Mouse (Mus musculus) urinary bladder, postnatal 25 days (tissue): Measurements from ENCODE around the gene Xlr5c.
"Not testable (repeated sequence)": the region's sequence is repeated elsewhere in the genome, so short reads cannot be mapped to it uniquely, and the experiment has no call there.

Source experiments
- DNase-seq: peaks from one replicate; pipeline ENCODE4 v3.0.0; 2022; ENCODE audit warnings: low spot score

The Xlr5c gene

DNA sequence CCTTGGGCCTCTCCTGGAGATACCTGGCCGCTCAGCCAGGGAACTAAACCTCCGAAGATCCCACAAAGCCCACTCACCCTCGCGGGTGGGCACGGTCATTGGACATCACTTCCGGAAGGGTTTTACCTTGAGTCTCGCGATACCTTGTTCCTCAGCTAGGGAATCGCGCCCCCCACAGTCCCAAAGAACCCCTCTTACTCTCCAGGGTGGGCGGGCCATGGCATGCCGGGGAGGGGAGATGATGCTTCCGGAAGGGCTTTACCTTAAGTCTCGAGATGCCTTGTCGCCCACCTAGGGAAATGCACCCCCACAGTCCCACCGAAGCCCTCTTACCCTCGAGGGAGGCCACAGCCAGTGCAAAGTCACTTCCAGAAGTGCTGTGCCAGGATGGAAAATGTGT is at the start of gene Xlr5c, which contains the start of gene Xlr5a:
Gene Xlr5c (minus strand): TSS at position 101 of the 400 bp plus-strand sequence.
Gene Xlr5a (minus strand): TSS at position 101 of the 400 bp plus-strand sequence.
- DNase-seq = not testable (repeated sequence)

DNA sequence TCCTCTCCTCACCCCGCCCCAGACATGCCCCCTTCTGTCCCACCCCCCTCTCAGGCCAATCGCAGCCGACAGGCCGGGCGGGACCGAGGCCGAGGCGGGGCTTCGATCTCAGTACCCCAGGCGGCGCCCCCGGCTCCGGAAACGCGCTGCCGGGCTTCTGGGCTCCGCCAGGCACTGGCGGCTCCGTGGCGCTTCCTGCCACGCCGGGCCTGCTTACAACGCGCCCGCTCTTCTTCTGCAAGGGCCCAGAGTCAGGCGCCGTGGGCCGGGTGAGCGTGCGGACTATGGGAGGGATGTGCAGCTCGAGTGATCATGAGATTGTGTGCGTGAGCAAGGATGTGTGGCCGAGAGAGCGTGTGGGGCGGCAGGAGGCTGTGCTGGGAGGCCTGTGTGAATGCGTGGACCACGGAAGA is 49.7 kb upstream of the Xlr5c start, which contains the start of gene Zfp275:
Gene Zfp275 (plus strand): TSS at position 139 of the 413 bp plus-strand sequence.
- DNase-seq = peak; percentile 57

DNA sequence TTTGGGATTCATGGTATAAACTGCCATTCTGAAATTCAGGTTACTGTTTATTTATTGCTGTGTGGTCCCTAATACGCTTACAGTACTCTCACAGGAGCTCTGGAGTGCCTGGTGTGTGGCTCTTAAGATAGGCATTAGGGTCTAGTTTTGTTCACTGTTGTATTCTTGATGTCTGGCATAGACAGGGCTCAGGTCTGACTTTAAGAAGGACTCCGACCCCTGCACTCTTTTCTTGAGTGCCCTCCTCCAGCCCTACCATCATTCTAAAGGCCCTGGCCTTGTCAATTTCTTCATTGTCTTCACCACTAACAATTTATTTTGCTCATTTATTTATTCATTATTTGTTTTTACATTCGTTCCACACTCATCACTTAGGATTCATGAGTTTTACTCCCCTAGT is 49.3 kb upstream of the Xlr5c start:
- no peak for DNase-seq

DNA sequence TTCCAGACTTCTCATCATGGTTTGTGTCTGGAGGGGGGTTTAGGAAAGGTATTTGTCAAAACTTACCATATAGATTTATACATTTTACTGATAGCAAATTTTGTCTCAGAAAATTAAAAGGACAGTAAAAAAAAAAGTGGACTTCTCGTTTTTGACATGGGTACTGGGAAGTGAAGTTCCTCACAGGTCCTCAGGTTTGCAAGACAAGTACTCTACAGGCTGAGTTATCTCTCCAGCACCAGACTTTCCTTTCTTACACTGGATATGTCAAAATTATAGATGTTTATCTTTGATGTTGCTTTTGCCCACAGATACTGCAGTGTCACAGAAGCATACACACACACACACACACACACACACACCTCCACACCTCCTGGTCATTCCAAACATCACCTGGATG is 48.7 kb upstream of the Xlr5c start:
- no peak for DNase-seq

DNA sequence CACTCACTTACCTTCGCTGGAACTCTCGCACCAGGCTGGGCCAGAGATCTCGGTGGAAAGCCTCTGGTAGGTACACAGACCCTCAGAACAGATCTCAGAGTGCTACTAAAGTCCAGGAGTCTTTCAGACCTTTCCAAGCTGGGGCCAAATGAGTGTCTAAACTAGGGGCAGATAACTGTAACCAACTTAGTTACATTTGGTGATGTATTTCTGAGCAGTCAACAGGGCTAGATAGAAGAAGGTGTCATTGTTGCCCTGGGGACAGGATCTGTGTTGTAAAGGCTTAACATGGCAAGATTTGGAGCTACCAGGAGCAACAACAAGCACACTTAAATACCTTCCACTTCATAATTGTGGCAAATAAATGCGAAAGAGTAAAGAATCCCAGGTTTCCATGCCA is 44.0 kb upstream of the Xlr5c start, which contains the start of gene Gm45015:
Gene Gm45015 (minus strand): TSS at position 101 of the 400 bp plus-strand sequence.
- DNase-seq = no peak

DNA sequence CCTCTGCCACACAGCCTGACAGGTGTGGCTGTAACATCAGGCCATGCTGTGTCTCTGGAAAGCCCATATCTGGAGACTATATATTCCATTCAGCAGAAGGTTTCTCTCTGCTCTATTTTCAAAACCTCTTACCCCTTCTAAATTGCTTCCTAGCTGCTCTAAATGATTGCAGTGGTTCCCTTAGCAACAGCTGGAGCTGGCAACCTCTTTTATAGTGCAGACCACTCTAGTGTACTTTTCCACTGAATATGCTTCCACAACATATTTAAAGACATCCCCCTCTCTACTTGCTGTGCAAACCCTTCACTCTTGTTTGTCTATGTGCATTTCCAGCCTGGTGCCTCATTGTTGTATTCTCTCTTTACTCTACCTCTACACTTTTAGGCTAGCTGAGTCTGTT is 40.8 kb upstream of the Xlr5c start:
- DNase-seq = no peak

DNA sequence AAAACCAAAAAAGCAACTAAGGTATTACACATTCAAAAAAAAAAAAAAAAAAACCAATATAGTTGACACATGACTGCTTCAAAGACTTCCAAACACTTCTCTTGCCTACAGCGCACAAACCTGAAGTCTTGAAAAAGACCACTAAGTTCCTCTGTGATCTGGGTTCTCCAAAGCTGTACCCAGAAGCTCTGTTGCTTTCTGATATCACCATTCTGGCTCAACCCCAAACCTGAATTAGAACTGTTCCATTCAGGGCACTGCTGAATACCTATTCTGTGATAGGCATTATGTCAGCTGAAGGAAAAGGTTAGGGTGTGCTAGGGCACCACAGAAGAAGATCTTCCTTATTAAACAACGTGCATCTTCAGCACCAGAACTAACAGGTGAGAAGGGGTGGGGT is 34.4 kb upstream of the Xlr5c start:
- DNase-seq = no peak

DNA sequence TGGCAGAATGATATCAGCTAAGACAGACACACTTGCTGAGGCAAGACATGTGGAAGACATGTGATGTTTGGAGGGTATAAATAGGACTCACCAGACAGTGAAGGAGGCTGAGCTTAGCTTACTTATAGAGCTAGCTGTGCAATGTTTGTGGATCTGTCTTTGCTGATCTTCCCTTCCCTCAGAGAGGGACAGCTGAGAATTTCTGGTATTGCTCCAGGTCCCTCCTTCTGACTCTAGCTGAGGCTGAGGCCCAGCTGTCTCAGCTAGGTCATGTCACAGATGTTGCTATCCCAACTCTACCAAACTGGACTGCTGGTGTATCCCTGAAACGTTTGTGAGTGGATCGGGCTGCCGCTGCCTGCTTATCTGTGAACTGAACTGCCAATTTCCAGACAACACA is 28.3 kb upstream of the Xlr5c start:
- no peak for DNase-seq

DNA sequence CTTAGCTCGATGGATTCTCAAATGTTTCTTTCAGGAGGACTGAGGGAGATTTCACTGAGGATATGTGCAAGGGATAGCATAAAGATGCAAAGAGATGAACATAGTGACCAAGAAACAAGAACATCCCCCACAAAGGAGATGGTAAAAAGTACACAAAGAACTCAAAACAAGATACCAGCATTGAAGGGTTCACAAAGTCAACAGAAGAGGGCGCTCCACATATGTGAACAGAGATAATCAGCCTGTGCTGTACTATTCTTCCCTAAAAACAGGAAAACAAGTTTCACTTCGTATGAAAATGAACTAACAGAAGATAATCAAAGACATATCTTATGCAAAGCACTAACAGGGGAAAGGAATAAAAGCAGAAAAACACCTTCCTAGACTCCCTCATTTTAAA is 19.7 kb upstream of the Xlr5c start:
- DNase-seq = peak; percentile 8

DNA sequence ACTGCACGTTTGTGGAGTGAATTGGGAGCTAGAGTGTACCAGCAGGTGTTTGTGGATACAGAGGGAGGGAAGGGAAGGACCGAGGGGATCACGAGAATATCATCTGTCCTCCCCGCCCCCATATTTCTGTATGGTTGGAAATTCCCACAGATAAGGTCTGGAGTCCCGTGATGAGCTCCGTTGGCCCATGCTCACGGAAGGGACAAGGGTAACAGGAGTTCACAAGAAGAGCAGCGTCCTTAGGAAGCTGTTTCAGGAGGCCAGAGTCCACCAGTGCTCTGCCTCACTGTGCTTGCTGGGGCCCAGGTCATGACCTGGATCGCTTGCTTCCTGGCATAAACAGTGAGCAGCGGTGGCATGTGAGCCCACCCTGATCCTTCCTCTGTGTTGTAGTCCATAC is 3.0 kb upstream of the Xlr5c start:
- not testable (repeated sequence) for DNase-seq

DNA sequence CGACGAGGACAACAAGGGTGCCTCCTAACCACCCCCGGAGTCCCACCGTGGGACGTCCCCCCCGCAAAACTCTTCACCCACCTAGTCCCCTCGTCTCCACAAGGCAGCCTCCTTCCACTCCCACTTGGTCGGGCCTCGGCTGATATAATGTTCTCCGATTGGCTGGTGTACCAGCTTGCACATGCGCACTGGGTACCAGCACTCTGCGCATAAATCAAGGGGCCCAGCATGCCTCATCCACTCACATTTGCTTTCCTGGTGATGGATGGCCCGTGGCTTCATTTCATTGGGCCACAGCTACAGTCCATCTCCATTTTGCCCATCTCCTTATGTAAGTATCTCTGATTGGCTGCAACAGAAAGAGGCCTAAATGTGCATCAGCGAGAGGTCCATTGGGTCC is 27.5 kb downstream of the Xlr5c start, which contains the start of gene Xlr3c:
Gene Xlr3c (minus strand): TSS at position 121 of the 400 bp plus-strand sequence.
- DNase-seq = not testable (repeated sequence)

DNA sequence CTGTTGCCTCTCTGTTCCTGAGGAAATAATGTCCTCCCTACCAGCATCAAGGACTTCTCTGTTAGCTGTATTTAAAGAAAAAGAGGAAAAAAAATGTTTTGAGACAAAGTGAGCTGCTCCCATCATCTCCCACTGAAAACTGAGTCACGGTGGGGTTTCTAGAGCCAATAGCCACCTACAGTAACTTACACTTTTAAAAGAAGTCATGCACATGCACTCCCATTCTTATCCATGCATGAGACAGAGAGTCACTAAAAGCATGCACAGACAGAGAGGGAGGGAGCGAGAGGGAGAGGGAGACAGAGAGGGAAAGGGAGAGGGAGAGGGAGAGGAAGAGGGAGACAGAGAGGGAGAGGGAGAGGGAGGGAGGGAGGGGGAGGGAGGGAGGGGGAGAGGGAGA is 30.3 kb downstream of the Xlr5c start:
- not testable (repeated sequence) for DNase-seq

DNA sequence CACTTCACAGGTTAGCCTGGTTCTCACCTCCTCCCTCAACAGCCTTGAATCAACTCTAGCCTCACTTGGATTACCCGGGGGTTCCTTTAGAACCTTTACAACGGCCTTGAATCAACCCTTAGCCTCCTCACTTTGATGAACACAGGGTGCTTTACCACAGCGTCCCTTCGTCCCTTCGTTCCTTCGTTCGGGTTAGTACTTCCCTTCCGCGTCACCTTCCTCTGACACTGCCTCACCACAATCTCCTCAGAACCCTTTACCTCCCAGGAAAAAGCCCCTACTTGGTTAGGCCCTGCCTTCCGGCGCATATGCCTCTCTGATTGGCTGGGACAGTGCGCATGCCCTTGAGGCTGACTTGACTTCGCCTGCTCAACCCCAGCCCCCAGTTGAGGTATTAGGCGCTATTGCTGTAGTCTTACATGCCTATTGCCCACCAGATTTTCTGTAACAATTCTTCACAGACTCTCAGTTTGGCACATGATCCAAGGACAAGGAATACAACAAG is 49.9 kb downstream of the Xlr5c start, which contains the start of gene Xlr4c:
Gene Xlr4c (minus strand): TSS at position 310 of the 505 bp plus-strand sequence.
- DNase-seq = not testable (repeated sequence)
